Mouse (Mus musculus) forebrain, embryonic 14.5 days (tissue): ENCODE results near the gene Lemd2. TPM values are rescaled to one million over a fixed set of nuclear protein-coding genes. Genes with fewer than 3 reads are reported as not detected.
A peak's percentile ranks its signal among the peaks of the same experiment; 100 is the strongest.

Experiments used
- ATAC-seq: fragments of 200-750 bp; cut with Nextera tagmentation; 2 replicates; pipeline ENCODE4 v1.8.0; 2017; ENCODE audit warnings: mild to moderate bottlenecking, moderate library complexity
- DNase-seq: peaks from one replicate; pipeline ENCODE4 v3.0.0-alpha.2; 2015; ENCODE audit warnings: low spot score
- H3K27ac ChIP-seq: fragments of 300-500 bp; sonication (generic); 2 replicates; pipeline ENCODE4 v1.5.1; 2014; ENCODE audit warnings: low read depth, mild to moderate bottlenecking, control low read depth, low read length, moderate library complexity
- H3K27me3 ChIP-seq: fragments of 300-500 bp; sonication (generic); replicated peaks from 2 replicates; pipeline ENCODE4 v1.6.1; 2014; ENCODE audit warnings: low read length, control low read depth, mixed read lengths; ENCODE audit not compliant: control insufficient read depth, insufficient read depth
- H3K36me3 ChIP-seq: fragments of 300-500 bp; sonication (generic); 2 replicates; pipeline ENCODE4 v1.6.1; 2014; ENCODE audit warnings: low read length, control low read depth; ENCODE audit not compliant: control insufficient read depth, insufficient read depth
- H3K4me1 ChIP-seq: fragments of 300-500 bp; sonication (generic); 2 replicates; pipeline ENCODE4 v1.6.1; 2014; ENCODE audit warnings: antibody characterized with exemption, low read length, control low read depth; ENCODE audit not compliant: control insufficient read depth, insufficient read depth
- H3K4me2 ChIP-seq: fragments of 300-500 bp; sonication (generic); 2 replicates; pipeline ENCODE4 v1.6.1; 2014; ENCODE audit warnings: mild to moderate bottlenecking, control low read depth, low read length
- H3K4me3 ChIP-seq: fragments of 300-500 bp; sonication (generic); 2 replicates; pipeline ENCODE4 v1.5.1; 2014; ENCODE audit warnings: low read depth, low read length, control low read depth
- H3K9ac ChIP-seq: fragments of 300-500 bp; sonication (generic); 2 replicates; pipeline ENCODE4 v1.6.1; 2014; ENCODE audit warnings: mild to moderate bottlenecking, low read length, control low read depth, moderate library complexity
- H3K9me3 ChIP-seq: fragments of 300-500 bp; sonication (generic); replicated peaks from 2 replicates; pipeline ENCODE4 v1.6.1; 2016; ENCODE audit warnings: low read length, control low read depth, mixed read lengths; ENCODE audit not compliant: control insufficient read depth
- WGBS: fragments of 180-500 bp; shearing (Covaris S2); extraction: QIAGEN DNeasy Blood & Tissue Kit; methylation state at CpG from one replicate; pipeline ENCODE4 v1.1.7; 2014; 5-methylcytosine and 5-hydroxymethylcytosine counted together
- polyA plus RNA-seq: library from polyadenylated mRNA; unstranded; fragments of >200 nt; fragmentation: Nextera tagmentation; extraction: Ambion mirVana; gene quantifications from 2 replicates; pipeline ENCODE4 v1.2.1, GENCODE M21; 2014

Lemd2 gene
- polyA plus RNA-seq, 1 experiment from 2014 or later, result 11.3 TPM

DNA sequence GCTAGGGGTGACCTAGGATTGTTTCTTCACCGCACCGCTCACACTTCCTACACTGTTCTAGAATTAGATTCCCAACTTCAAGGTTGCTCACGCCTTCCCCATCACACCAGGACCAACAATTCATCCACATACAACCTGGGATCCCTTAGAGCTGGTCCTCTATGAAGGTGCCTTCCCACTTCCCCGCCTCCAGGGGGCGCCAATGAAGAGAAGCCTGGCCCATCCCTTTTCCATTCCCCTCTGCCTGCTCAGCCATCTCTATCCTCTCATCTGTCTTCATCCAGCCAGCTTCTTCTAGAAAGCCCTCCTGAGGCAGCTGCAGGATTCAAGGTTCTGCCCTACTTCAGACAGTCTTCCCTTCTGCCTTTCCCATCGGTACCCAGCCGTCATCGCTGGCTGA is 52.9 kb downstream of the Lemd2 start:
- WGBS, result 73% methylated on average over 8 of the region's 8 CpGs
- Histone ChIP-seq H3K4me3 (no peak overlapping the region), H3K4me2 (no peak overlapping the region), H3K27ac (no peak overlapping the region), H3K9ac (no peak overlapping the region), H3K9me3 (no peaks in the 10 kb centered on the region), H3K27me3 (no peaks in the 10 kb centered on the region), H3K36me3 (no peaks in the 10 kb centered on the region), H3K4me1 (peaks cover 4% of the 10 kb centered on the region; the same call in 1 of the 2 replicates)
- DNase-seq, result no peak
- no peak for ATAC-seq

DNA sequence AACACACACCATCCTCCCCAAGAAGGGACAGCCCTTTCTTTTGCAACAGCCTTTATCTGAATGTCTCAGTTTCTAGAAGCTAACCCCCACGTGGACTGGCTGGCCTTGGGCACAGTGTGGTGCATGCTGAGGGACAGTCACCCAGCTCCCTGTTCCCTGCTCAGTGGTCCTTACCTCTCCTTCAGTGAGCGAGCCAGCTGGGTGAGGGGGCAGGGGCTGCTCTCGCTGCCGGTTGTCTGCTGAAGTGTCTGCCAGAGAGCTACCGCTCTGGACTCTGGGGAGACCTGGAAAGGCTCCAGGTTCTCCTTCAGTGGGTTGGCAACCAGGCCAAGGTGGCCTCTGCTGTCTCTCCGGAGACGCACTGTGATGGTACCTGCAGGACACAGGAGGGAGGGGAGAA is 53.4 kb downstream of the Lemd2 start:
- WGBS, result 62% methylated on average over 7 of the region's 7 CpGs
- peaks cover 4% of the 10 kb centered on the region; the same call in 1 of the 2 replicates for H3K4me1 ChIP-seq
- DNase-seq (no peak), ATAC-seq (no peak)
- no peaks in the 10 kb centered on the region for H3K27me3 ChIP-seq
- H3K4me3 ChIP-seq, result no peak overlapping the region
- no peak overlapping the region for H3K27ac ChIP-seq
- no peaks in the 10 kb centered on the region for H3K9me3 ChIP-seq
- H3K36me3 ChIP-seq, result no peaks in the 10 kb centered on the region
- no peak overlapping the region for H3K9ac ChIP-seq
- H3K4me2 ChIP-seq, result no peak overlapping the region

DNA sequence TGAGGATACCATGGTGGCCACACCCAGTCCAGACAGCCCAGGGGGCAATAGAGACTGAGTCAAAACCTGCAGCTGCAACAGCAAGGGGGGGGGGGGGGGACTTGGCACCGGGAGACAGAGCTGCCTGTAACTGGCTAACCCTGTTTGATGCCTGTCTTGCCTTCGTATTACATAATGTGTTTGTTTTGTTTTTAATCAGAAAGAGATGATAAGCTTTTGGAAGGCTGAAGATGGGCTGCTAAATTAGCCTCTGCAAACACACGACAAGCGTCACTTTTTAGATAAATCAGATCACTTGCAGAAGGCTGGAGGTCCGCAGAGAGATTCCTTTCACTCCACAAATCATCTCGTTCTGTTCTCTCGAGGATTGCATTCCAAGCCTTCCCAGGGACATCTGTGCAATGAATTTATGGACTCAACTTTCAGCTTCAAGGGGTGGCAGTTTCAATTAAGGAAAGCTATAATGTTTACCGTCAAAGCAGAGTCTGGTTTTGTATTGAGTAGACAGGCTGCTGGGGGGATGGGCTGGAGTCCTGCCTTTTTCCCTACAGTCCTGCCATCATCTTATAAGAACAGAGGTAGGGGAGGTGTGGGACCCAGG is 57.8 kb downstream of the Lemd2 start:
- DNase-seq (no peak), ATAC-seq (no peak)
- no peaks in the 10 kb centered on the region for H3K36me3 ChIP-seq
- H3K4me2 ChIP-seq, result no peak overlapping the region
- no peak overlapping the region for H3K9ac ChIP-seq
- H3K4me1 ChIP-seq, result peaks cover 4% of the 10 kb centered on the region; the same call in 1 of the 2 replicates
- H3K27ac ChIP-seq, result no peak overlapping the region
- H3K9me3 ChIP-seq, result no peaks in the 10 kb centered on the region
- H3K27me3 ChIP-seq, result no peaks in the 10 kb centered on the region
- no peak overlapping the region for H3K4me3 ChIP-seq
- 31% methylated on average over 8 of the region's 8 CpGs for WGBS

GRCm38 (mm10) chr17:27144152-27144551 is 60.1 kb downstream of the Lemd2 start:
- WGBS, result 69% methylated on average over 4 of the region's 4 CpGs
- H3K9me3 ChIP-seq, result no peaks in the 10 kb centered on the region

GRCm38 (mm10) chr17:27141971-27142450 is 62.3 kb downstream of the Lemd2 start:
- H3K27me3 ChIP-seq, result no peaks in the 10 kb centered on the region
- no peak overlapping the region for H3K27ac ChIP-seq
- no peaks in the 10 kb centered on the region for H3K9me3 ChIP-seq
- H3K4me3 ChIP-seq, result no peak overlapping the region
- peaks cover 21% of the 10 kb centered on the region for H3K4me1 ChIP-seq
- no peaks in the 10 kb centered on the region for H3K36me3 ChIP-seq
- ATAC-seq (no peak), DNase-seq (no peak)
- H3K4me2 ChIP-seq, result no peak overlapping the region
- H3K9ac ChIP-seq, result no peak overlapping the region
- WGBS, result 54% methylated on average over 10 of the region's 10 CpGs

More at GRCm38 (mm10) chr17:27144152-27144551, 60.1 kb downstream of the Lemd2 start:
- Histone ChIP-seq H3K27me3 (no peaks in the 10 kb centered on the region), H3K27ac (no peak overlapping the region), H3K9ac (no peak overlapping the region), H3K4me3 (no peak overlapping the region), H3K4me1 (peaks cover 11% of the 10 kb centered on the region), H3K4me2 (no peak overlapping the region), H3K36me3 (no peaks in the 10 kb centered on the region)
- no peak for ATAC-seq
- no peak for DNase-seq

- Histone ChIP-seq H3K4me1 (peaks cover 16% of the 10 kb centered on the region), H3K9me3 (no peaks in the 10 kb centered on the region), H3K4me2 (no peak overlapping the region), H3K4me3 (no peak overlapping the region), H3K27ac (no peak overlapping the region), H3K9ac (peak overlapping the region; percentile 17; the same call in 1 of the 2 replicates), H3K27me3 (no peaks in the 10 kb centered on the region), H3K36me3 (no peaks in the 10 kb centered on the region)
- ATAC-seq (no peak), DNase-seq (no peak)
- 34% methylated on average over 9 of the region's 9 CpGs for WGBS
These were observed 64.0 kb downstream of the Lemd2 start for GRCm38 (mm10) chr17:27140262-27140661.

Other genes starting within 250 kb of the Lemd2 start
- gene Zbtb9, start 231.3 kb downstream of the Lemd2 start, polyA plus RNA-seq, result 9.1 and 10.0 TPM in 2 replicates
- gene Bak1, start 175.5 kb downstream of the Lemd2 start, polyA plus RNA-seq, result 4.8 and 7.6 TPM in 2 replicates
- 0.61 and 0.79 TPM in 2 replicates for gene Itpr3, start 147.2 kb downstream of the Lemd2 start, polyA plus RNA-seq
- gene Uqcc2, start 70.6 kb downstream of the Lemd2 start, polyA plus RNA-seq, result 360 and 385 TPM in 2 replicates
- gene Ip6k3, start 36.7 kb downstream of the Lemd2 start, polyA plus RNA-seq, result 0.21 and 0.28 TPM in 2 replicates